Mouse (Mus musculus): ENCODE data around the gene Pik3cd. TPM values are rescaled to one million over a fixed set of nuclear protein-coding genes. Genes with fewer than 3 reads are reported as not detected.

Pik3cd gene
- total RNA-seq, 2 experiments from 2014 or later = 2.7 to 3.8 TPM

GRCm38 (mm10) chr4:149689822-149690700, 12.3 kb downstream of the Pik3cd start:
- DNase-seq = no peak

- DNase-seq = no peak
Observed at GRCm38 (mm10) chr4:149688861-149689260, 13.5 kb downstream of the Pik3cd start.

- no peak for DNase-seq
Observed at GRCm38 (mm10) chr4:149684841-149685623, 17.3 kb downstream of the Pik3cd start.

- DNase-seq = no peak
Observed at GRCm38 (mm10) chr4:149683875-149684274, 18.5 kb downstream of the Pik3cd start.

- no peak for DNase-seq
Observed at GRCm38 (mm10) chr4:149679056-149679770, 23.2 kb downstream of the Pik3cd start.

GRCm38 (mm10) chr4:149678006-149678405, 24.4 kb downstream of the Pik3cd start:
- DNase-seq = no peak

- peak; percentile 92 for DNase-seq
Observed at GRCm38 (mm10) chr4:149675378-149676261, 26.8 kb downstream of the Pik3cd start.

- no peak for DNase-seq
Observed at GRCm38 (mm10) chr4:149674814-149675377, 27.5 kb downstream of the Pik3cd start.

GRCm38 (mm10) chr4:149672747-149673146, 29.6 kb downstream of the Pik3cd start:
- no peak for DNase-seq

- no peak for DNase-seq
Observed at GRCm38 (mm10) chr4:149671175-149671574, 31.2 kb downstream of the Pik3cd start.

GRCm38 (mm10) chr4:149665692-149666090, 36.7 kb downstream of the Pik3cd start:
- DNase-seq = no peak

GRCm38 (mm10) chr4:149665016-149665691, 37.2 kb downstream of the Pik3cd start:
- DNase-seq = no peak

- DNase-seq = no peak
Observed at GRCm38 (mm10) chr4:149663849-149664503, 38.4 kb downstream of the Pik3cd start.

GRCm38 (mm10) chr4:149661967-149662589, 40.3 kb downstream of the Pik3cd start:
- no peak for DNase-seq

- DNase-seq = no peak
Observed at GRCm38 (mm10) chr4:149660598-149660997, 41.8 kb downstream of the Pik3cd start.

GRCm38 (mm10) chr4:149659495-149660116, 42.8 kb downstream of the Pik3cd start:
- DNase-seq = no peak

GRCm38 (mm10) chr4:149657858-149658416, 44.4 kb downstream of the Pik3cd start:
- DNase-seq = no peak

GRCm38 (mm10) chr4:149654232-149654631, 48.1 kb downstream of the Pik3cd start:
- peak; percentile 19 to 60 for DNase-seq

Measured in adrenal gland, postnatal 36 days (tissue).